Mouse (Mus musculus) frontal cortex, postnatal 25 days (tissue): ENCODE results near the gene Spock3.
"Not testable (repeated sequence)": the region's sequence is repeated elsewhere in the genome, so short reads cannot be mapped to it uniquely, and the experiment has no call there.

Source experiments
- DNase-seq, 2 experiments: peaks; one replicate each; pipeline ENCODE4 v3.0.0; 2022; ENCODE audit warnings: low spot score in 2 of 2

Spock3 gene

GRCm38 (mm10) chr8:62950709-62951108 lies at the start of gene Spock3:
Gene Spock3, plus strand, starts transcription at chr8:62951009.
- DNase-seq = no peak

- DNase-seq = peak; percentile 7 to 26
Measured at GRCm38 (mm10) chr8:62951173-62952134, 645 bp downstream of the Spock3 start.

- peak in 1 of 2 experiments; percentile 3 for DNase-seq
Measured at GRCm38 (mm10) chr8:62952481-62952880, 1.7 kb downstream of the Spock3 start.

GRCm38 (mm10) chr8:62962608-62963007 lies 11.8 kb downstream of the Spock3 start:
- DNase-seq = no peak

GRCm38 (mm10) chr8:62969802-62970372 lies 19.1 kb downstream of the Spock3 start:
- DNase-seq = no peak

- DNase-seq = no peak
Measured at GRCm38 (mm10) chr8:63088984-63089383, 138.2 kb downstream of the Spock3 start.

- DNase-seq = no peak
Measured at GRCm38 (mm10) chr8:63098200-63098599, 147.4 kb downstream of the Spock3 start.

- DNase-seq = no peak
Measured at GRCm38 (mm10) chr8:63109761-63110160, 159.0 kb downstream of the Spock3 start.

GRCm38 (mm10) chr8:63112919-63113318 lies 162.1 kb downstream of the Spock3 start:
- DNase-seq = no peak

GRCm38 (mm10) chr8:63120508-63120907 lies 169.7 kb downstream of the Spock3 start:
- DNase-seq = no peak

- no peak for DNase-seq
Measured at GRCm38 (mm10) chr8:63135406-63135805, 184.6 kb downstream of the Spock3 start.

GRCm38 (mm10) chr8:63163861-63164260 lies 213.1 kb downstream of the Spock3 start:
- not testable (repeated sequence) for DNase-seq

- no peak for DNase-seq
Measured at GRCm38 (mm10) chr8:63165326-63165725, 214.5 kb downstream of the Spock3 start.

- no peak for DNase-seq
Measured at GRCm38 (mm10) chr8:63169956-63170355, 219.1 kb downstream of the Spock3 start.

GRCm38 (mm10) chr8:63181272-63181671 lies 230.5 kb downstream of the Spock3 start:
- DNase-seq = no peak

GRCm38 (mm10) chr8:63258812-63259385 lies 308.1 kb downstream of the Spock3 start:
- DNase-seq = no peak

- no peak for DNase-seq
Measured at GRCm38 (mm10) chr8:63262516-63262915, 311.7 kb downstream of the Spock3 start.

- no peak for DNase-seq
Measured at GRCm38 (mm10) chr8:63335366-63335765, 384.6 kb downstream of the Spock3 start.

- no peak for DNase-seq
Measured at GRCm38 (mm10) chr8:63368580-63368979, 417.8 kb downstream of the Spock3 start.

- DNase-seq = no peak
Measured at GRCm38 (mm10) chr8:63397659-63398058, 446.9 kb downstream of the Spock3 start.
